Mouse (Mus musculus) forebrain, embryonic 15.5 days (tissue): ENCODE measurements around the gene Etl4. TPM values are rescaled to one million over a fixed set of nuclear protein-coding genes. Genes with fewer than 3 reads are reported as not detected.

Experiments
- ATAC-seq: fragments of 200-750 bp; cut with Nextera tagmentation; replicated peaks from 2 replicates; pipeline ENCODE4 v1.8.0; 2017; ENCODE audit warnings: mild to moderate bottlenecking, moderate TSS enrichment, moderate library complexity
- H3K27ac ChIP-seq: fragments of 300-500 bp; sonication (generic); replicated peaks from 2 replicates; pipeline ENCODE4 v1.5.1; 2015; ENCODE audit warnings: mild to moderate bottlenecking, inconsistent platforms
- H3K27me3 ChIP-seq: fragments of 300-500 bp; sonication (generic); 2 replicates; pipeline ENCODE4 v1.6.1; 2015; ENCODE audit warnings: inconsistent platforms
- H3K36me3 ChIP-seq: fragments of 300-500 bp; sonication (generic); 2 replicates; pipeline ENCODE4 v1.6.1; 2015; ENCODE audit warnings: mild to moderate bottlenecking, inconsistent platforms
- H3K4me1 ChIP-seq: fragments of 300-500 bp; sonication (generic); 2 replicates; pipeline ENCODE4 v1.6.1; 2015; ENCODE audit warnings: inconsistent platforms
- H3K4me2 ChIP-seq: fragments of 300-500 bp; sonication (generic); replicated peaks from 2 replicates; pipeline ENCODE4 v1.6.1; 2015; ENCODE audit warnings: mild to moderate bottlenecking, inconsistent platforms
- H3K4me3 ChIP-seq: fragments of 300-500 bp; sonication (generic); 2 replicates; pipeline ENCODE4 v1.5.1; 2015; ENCODE audit warnings: mild to moderate bottlenecking, inconsistent platforms
- H3K9ac ChIP-seq: fragments of 300-500 bp; sonication (generic); replicated peaks from 2 replicates; pipeline ENCODE4 v1.6.1; 2015; ENCODE audit warnings: mild to moderate bottlenecking, inconsistent platforms
- H3K9me3 ChIP-seq: fragments of 300-500 bp; sonication (generic); 2 replicates; pipeline ENCODE4 v1.6.1; 2016; ENCODE audit warnings: inconsistent platforms
- WGBS: fragments of 180-500 bp; shearing (Covaris S2); methylation state at CpG from one replicate; pipeline ENCODE4 v1.1.7; 2015; ENCODE audit warnings: mixed read lengths; 5-methylcytosine and 5-hydroxymethylcytosine counted together
- polyA plus RNA-seq: library from polyadenylated mRNA; unstranded; fragments of >200 nt; fragmentation: Nextera tagmentation; extraction: Ambion mirVana; gene quantifications from 2 replicates; pipeline ENCODE4 v1.2.1, GENCODE M21; 2015

Etl4 gene
- polyA plus RNA-seq, 1 experiment from 2014 or later, result 15.7 TPM

DNA sequence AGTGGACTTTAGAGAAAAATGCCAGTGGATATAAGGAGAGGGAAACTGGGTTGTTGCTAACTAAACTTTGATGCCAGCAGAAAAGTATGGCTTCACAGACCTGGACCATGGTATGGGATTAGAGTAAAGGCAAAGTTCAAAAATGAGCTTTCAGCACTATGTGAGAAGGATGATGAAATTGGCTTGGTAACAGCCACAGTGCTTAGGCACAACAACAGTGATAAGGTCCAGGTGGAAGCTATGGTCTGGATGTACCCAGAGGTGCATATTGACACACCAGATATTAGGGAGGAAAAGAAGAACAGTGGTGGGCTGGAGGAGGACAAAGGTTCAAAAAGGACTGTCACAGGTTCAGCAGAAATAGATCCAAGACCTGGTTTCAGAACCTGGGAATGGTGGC, 631.7 kb downstream of the Etl4 start:
- Histone ChIP-seq H3K4me1 (peaks cover 12% of the 10 kb centered on the region), H3K9ac (no peak overlapping the region), H3K27ac (no peak overlapping the region), H3K4me2 (no peak overlapping the region), H3K27me3 (no peaks in the 10 kb centered on the region), H3K36me3 (no peaks in the 10 kb centered on the region), H3K4me3 (no peak overlapping the region), H3K9me3 (no peaks in the 10 kb centered on the region)
- ATAC-seq, result no peak

GRCm38 (mm10) chr2:20542286-20542685, 632.7 kb downstream of the Etl4 start:
- no peaks in the 10 kb centered on the region for H3K36me3 ChIP-seq
- no peak overlapping the region for H3K4me3 ChIP-seq
- WGBS, result 82% methylated on average over 7 of the region's 7 CpGs
- H3K9me3 ChIP-seq, result no peaks in the 10 kb centered on the region
- ATAC-seq, result no peak
- no peak overlapping the region for H3K27ac ChIP-seq
- peaks cover 22% of the 10 kb centered on the region for H3K4me1 ChIP-seq
- H3K9ac ChIP-seq, result no peak overlapping the region
- no peak overlapping the region for H3K4me2 ChIP-seq
- no peaks in the 10 kb centered on the region for H3K27me3 ChIP-seq

GRCm38 (mm10) chr2:20545624-20546023, 636.0 kb downstream of the Etl4 start:
- no peaks in the 10 kb centered on the region for H3K9me3 ChIP-seq
- peak; percentile 63 for ATAC-seq
- WGBS, result 21% methylated on average over 2 of the region's 2 CpGs
- peaks cover 34% of the 10 kb centered on the region for H3K4me1 ChIP-seq
- H3K36me3 ChIP-seq, result no peaks in the 10 kb centered on the region
- H3K4me2 ChIP-seq, result no peak overlapping the region
- H3K27ac ChIP-seq, result peak overlapping the region; percentile 70; the same call in 1 of the 2 replicates
- H3K9ac ChIP-seq, result no peak overlapping the region
- no peak overlapping the region for H3K4me3 ChIP-seq
- H3K27me3 ChIP-seq, result no peaks in the 10 kb centered on the region

GRCm38 (mm10) chr2:20546496-20547348, 637.1 kb downstream of the Etl4 start:
- ATAC-seq, result peak; percentile 74
- WGBS, result 4% methylated on average over 11 of the region's 11 CpGs
- Histone ChIP-seq H3K27ac (peak overlapping the region; percentile 70), H3K4me3 (peak overlapping the region; percentile 16), H3K4me2 (peak overlapping the region; percentile 41), H3K4me1 (peaks cover 34% of the 10 kb centered on the region), H3K9ac (peak overlapping the region; percentile 16; the same call in 1 of the 2 replicates), H3K27me3 (no peaks in the 10 kb centered on the region), H3K36me3 (no peaks in the 10 kb centered on the region), H3K9me3 (no peaks in the 10 kb centered on the region)

DNA sequence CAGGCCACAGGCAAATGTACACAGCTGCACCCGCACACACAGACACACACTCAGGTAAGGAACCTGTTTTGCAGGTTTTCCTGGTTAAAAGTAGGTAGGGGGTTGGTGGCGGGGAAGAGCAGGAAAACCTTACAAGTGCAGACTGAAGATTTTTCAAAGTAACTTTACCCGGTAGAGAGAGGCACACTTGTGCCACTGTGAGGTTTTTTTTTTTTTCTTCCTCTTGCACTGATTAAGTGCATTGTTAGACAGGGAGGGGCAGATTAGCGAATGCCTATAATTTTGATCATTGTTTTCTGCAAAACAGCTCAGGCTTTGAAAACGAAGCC, 637.7 kb downstream of the Etl4 start:
- 2% methylated on average over 5 of the region's 5 CpGs for WGBS
- H3K27me3 ChIP-seq, result no peaks in the 10 kb centered on the region
- H3K4me1 ChIP-seq, result peaks cover 34% of the 10 kb centered on the region
- H3K9me3 ChIP-seq, result no peaks in the 10 kb centered on the region
- peak; percentile 15; the same call in 1 of the 2 replicates for ATAC-seq
- no peaks in the 10 kb centered on the region for H3K36me3 ChIP-seq
- H3K27ac ChIP-seq, result peak overlapping the region; percentile 70
- H3K4me3 ChIP-seq, result peak overlapping the region; percentile 16
- H3K4me2 ChIP-seq, result peak overlapping the region; percentile 41
- no peak overlapping the region for H3K9ac ChIP-seq

- WGBS, result 6% methylated on average over 18 of the region's 18 CpGs
- Histone ChIP-seq H3K4me2 (peak overlapping the region; percentile 41), H3K27me3 (no peaks in the 10 kb centered on the region), H3K4me3 (peak overlapping the region; percentile 16), H3K9ac (no peak overlapping the region), H3K9me3 (no peaks in the 10 kb centered on the region), H3K4me1 (peaks cover 34% of the 10 kb centered on the region), H3K36me3 (no peaks in the 10 kb centered on the region), H3K27ac (peak overlapping the region; percentile 70)
- peak; percentile 47 for ATAC-seq
These were observed 638.4 kb downstream of the Etl4 start for GRCm38 (mm10) chr2:20547686-20548624.

- Histone ChIP-seq H3K4me3 (peak overlapping the region; percentile 6; the same call in 1 of the 2 replicates), H3K27me3 (no peaks in the 10 kb centered on the region), H3K4me1 (peaks cover 34% of the 10 kb centered on the region), H3K27ac (peak overlapping the region; percentile 12), H3K9ac (no peak overlapping the region), H3K9me3 (no peaks in the 10 kb centered on the region), H3K4me2 (peak overlapping the region; percentile 41), H3K36me3 (no peaks in the 10 kb centered on the region)
- 12% methylated on average over 5 of the region's 5 CpGs for WGBS
- no peak for ATAC-seq
These were observed 639.5 kb downstream of the Etl4 start for GRCm38 (mm10) chr2:20549065-20549464.

DNA sequence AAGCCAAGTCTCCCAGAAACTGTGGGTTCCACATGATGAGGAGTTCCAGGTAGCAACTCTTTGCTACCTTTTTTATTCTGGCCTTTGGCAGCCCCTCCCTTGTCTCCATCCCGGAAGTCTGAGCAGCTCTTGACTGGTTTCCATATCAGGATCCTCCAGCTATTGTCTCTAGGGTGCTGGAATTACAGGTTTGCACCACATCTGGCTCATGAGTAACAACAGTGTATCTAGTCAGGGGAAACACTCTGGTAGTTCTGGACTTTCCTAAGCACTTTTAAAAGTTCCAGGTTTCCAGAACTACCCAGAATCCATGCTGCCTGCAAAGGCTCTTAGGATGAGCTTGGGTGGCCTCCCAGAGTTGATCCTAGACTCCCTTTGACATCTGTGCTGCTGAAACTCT, 640.4 kb downstream of the Etl4 start:
- no peak overlapping the region for H3K4me2 ChIP-seq
- 31% methylated on average over 1 of the region's 1 CpGs for WGBS
- H3K4me3 ChIP-seq, result no peak overlapping the region
- no peak overlapping the region for H3K9ac ChIP-seq
- ATAC-seq, result no peak
- H3K4me1 ChIP-seq, result peaks cover 34% of the 10 kb centered on the region
- H3K9me3 ChIP-seq, result no peaks in the 10 kb centered on the region
- no peaks in the 10 kb centered on the region for H3K36me3 ChIP-seq
- H3K27ac ChIP-seq, result no peak overlapping the region
- H3K27me3 ChIP-seq, result no peaks in the 10 kb centered on the region

GRCm38 (mm10) chr2:20555706-20556105, 646.1 kb downstream of the Etl4 start:
- Histone ChIP-seq H3K9me3 (no peaks in the 10 kb centered on the region), H3K4me1 (no peaks in the 10 kb centered on the region), H3K9ac (no peak overlapping the region), H3K4me3 (no peak overlapping the region), H3K27ac (no peak overlapping the region), H3K27me3 (no peaks in the 10 kb centered on the region), H3K36me3 (no peaks in the 10 kb centered on the region), H3K4me2 (no peak overlapping the region)
- ATAC-seq, result no peak
- 60% methylated on average over 3 of the region's 3 CpGs for WGBS

DNA sequence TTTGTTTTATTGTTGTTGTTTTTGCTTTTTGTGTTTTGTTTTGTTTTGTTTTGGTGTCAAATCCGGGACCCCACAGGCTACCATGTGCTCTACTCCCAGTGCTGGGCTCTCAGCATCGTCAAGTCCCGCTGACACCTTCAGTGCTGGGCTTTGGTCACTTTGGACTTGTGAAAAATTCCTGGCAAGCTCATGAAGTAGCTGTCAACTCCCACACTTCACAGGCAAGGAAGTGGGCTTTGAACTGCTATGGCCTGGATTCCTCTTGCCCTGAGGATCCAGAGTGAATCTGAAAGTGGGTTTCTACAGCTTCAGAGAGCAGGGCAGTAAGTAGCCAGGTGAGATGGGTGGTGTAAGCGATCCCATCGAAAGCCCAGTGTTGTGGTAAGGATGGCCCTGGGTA, 649.5 kb downstream of the Etl4 start:
- H3K4me3 ChIP-seq, result no peak overlapping the region
- no peaks in the 10 kb centered on the region for H3K4me1 ChIP-seq
- H3K9ac ChIP-seq, result no peak overlapping the region
- no peak overlapping the region for H3K27ac ChIP-seq
- no peaks in the 10 kb centered on the region for H3K27me3 ChIP-seq
- no peaks in the 10 kb centered on the region for H3K36me3 ChIP-seq
- H3K4me2 ChIP-seq, result no peak overlapping the region
- no peaks in the 10 kb centered on the region for H3K9me3 ChIP-seq
- no peak for ATAC-seq
- WGBS, result 82% methylated on average over 5 of the region's 5 CpGs

DNA sequence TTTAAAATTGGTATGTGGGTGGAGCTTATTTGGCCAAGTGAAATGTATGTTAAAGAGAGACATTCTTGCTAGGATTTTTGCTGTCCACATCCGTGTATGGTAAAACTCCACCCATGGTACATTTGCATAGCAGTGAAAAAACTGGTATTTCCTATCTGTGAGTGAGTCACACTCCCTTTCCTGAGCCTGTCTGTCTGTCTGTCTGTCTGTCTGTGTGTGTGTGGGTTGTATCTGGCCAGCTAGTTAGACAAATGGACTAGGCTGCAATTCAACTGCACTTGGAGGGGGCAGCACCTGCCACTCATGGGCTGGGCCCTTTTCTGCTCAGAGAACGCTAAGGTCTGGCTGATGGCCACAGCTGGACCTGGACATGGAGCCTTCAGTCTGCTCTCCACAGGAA, 650.1 kb downstream of the Etl4 start:
- ATAC-seq, result no peak
- H3K36me3 ChIP-seq, result no peaks in the 10 kb centered on the region
- H3K4me1 ChIP-seq, result no peaks in the 10 kb centered on the region
- H3K9me3 ChIP-seq, result no peaks in the 10 kb centered on the region
- WGBS, result 50% methylated on average over 2 of the region's 2 CpGs
- no peak overlapping the region for H3K4me3 ChIP-seq
- no peaks in the 10 kb centered on the region for H3K27me3 ChIP-seq
- H3K4me2 ChIP-seq, result no peak overlapping the region
- H3K9ac ChIP-seq, result no peak overlapping the region
- no peak overlapping the region for H3K27ac ChIP-seq

DNA sequence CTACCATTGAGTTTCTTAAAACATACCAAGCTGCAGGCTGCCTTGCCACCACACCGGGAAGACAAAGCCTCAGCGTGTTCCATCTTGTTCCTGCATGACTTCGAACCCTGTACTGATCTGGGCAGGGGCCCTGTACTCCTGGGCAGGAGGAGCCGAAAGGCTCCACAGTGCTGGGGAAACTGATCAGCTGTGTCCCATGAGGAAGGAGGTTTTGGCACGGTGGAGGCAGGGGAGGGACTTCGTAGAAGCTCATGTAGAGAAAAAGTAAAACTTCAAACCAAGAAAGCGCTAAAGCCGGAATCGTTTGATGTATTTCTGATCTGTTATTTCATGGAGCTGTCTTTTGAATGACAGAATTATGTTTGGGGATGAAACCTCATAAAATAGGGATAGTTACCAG, 651.0 kb downstream of the Etl4 start:
- 93% methylated on average over 9 of the region's 9 CpGs for WGBS
- H3K4me2 ChIP-seq, result no peak overlapping the region
- no peak overlapping the region for H3K4me3 ChIP-seq
- no peaks in the 10 kb centered on the region for H3K9me3 ChIP-seq
- H3K27me3 ChIP-seq, result no peaks in the 10 kb centered on the region
- no peak overlapping the region for H3K27ac ChIP-seq
- ATAC-seq, result no peak
- no peaks in the 10 kb centered on the region for H3K4me1 ChIP-seq
- no peaks in the 10 kb centered on the region for H3K36me3 ChIP-seq
- no peak overlapping the region for H3K9ac ChIP-seq
